Mouse (Mus musculus) ES-E14 (cell line): ENCODE measurements around the gene G6pc2.

Experiments used
- CHD2 ChIP-seq: IDR thresholded peaks from 2 replicates; pipeline ENCODE4 v1.6.1; 2014; ENCODE audit warnings: mild to moderate bottlenecking, low read depth, low read length, inconsistent platforms
- ZC3H11A ChIP-seq: IDR thresholded peaks from 2 replicates; pipeline ENCODE4 v1.6.1; 2012; ENCODE audit warnings: low read depth, mild to moderate bottlenecking, inconsistent platforms, low read length, borderline replicate concordance

GRCm38 (mm10) chr2:69193555-69193954 is 17.3 kb upstream of the G6pc2 start:
- TF ChIP-seq ZC3H11A (no peak), CHD2 (no peak)
